Comparison of ENCODE assay signal across 26 mouse cellular contexts in genomic region chr15:20835887-20836286, GRCm38 (mm10).
DNase-seq lines count a peak whose midpoint lies in the region; ATAC-seq lines count a peak whose summit lies in the region.
"Had no signal": no experiment of that assay in that cellular context is flagged by ENCODE, and none has a peak within 500 bp of the region (broad histone marks: within the 10 kb centered on the region; RNA-seq: fewer than 3 reads in every experiment).

No protein-coding gene starts in this region.

- H3K9me3 ChIP-seq in midbrain, embryonic 11.5 days (ENCODE audit: control insufficient read depth, low read length): no peaks in the 10 kb centered on the region
- H3K9me3 ChIP-seq in midbrain, embryonic 13.5 days: no peaks in the 10 kb centered on the region
- H3K9me3 ChIP-seq in hindbrain, embryonic 12.5 days (replicated peaks): no peaks in the 10 kb centered on the region
- H3K9me3 ChIP-seq: embryonic facial prominence, embryonic 13.5 days; forebrain, embryonic 13.5 days; G1E; heart, embryonic 10.5 days had no signal

- no peak overlapping the region for H3K27ac ChIP-seq in midbrain, embryonic 11.5 days (ENCODE audit: low read depth, low read length)
- H3K27ac ChIP-seq in midbrain, embryonic 13.5 days: no peak overlapping the region
- H3K27ac ChIP-seq in hindbrain, embryonic 12.5 days: peak overlapping the region; percentile 35; the same call in 1 of the 2 replicates
- H3K27ac ChIP-seq: embryonic facial prominence, embryonic 13.5 days; forebrain, embryonic 13.5 days; heart, embryonic 10.5 days; layer of hippocampus, adult 2 months had no signal

- no peak for ATAC-seq in midbrain, embryonic 11.5 days (ENCODE audit: low FRiP score)
- ATAC-seq in midbrain, embryonic 13.5 days: no peak
- ATAC-seq in hindbrain, embryonic 12.5 days (ENCODE audit: low FRiP score): no peak
- ATAC-seq: forebrain, embryonic 13.5 days; Patski had no signal

- peak; percentile 85 for DNase-seq in midbrain, embryonic 11.5 days (ENCODE audit: low spot score, missing footprints)
- DNase-seq in embryo, embryonic 11 days: peak; percentile 24
- DNase-seq in retina, embryonic 14.5 days (ENCODE audit: low spot score): peak; percentile 48
- no peak for DNase-seq in ovary, postnatal 14 days (ENCODE audit: low spot score)
- no peak for DNase-seq in kidney, postnatal 36 days
- DNase-seq: adrenal gland, adult 2 months; B cell, adult 2 months; cerebellum, adult 18-20 months; cerebellum, postnatal 36 days; gastrocnemius, postnatal 10 days; heart, postnatal 4 days; kidney, adult 2 months; kidney, postnatal 10 days; lung, postnatal 4 days; right cerebral cortex, postnatal 14 days; thymus, postnatal 25 days had no signal

- no peaks in the 10 kb centered on the region for H3K36me3 ChIP-seq in midbrain, embryonic 11.5 days (ENCODE audit: control insufficient read depth, insufficient read depth, low read length)
- H3K36me3 ChIP-seq in midbrain, embryonic 13.5 days: no peaks in the 10 kb centered on the region
- H3K36me3 ChIP-seq in hindbrain, embryonic 12.5 days: no peaks in the 10 kb centered on the region
- H3K36me3 ChIP-seq: embryonic facial prominence, embryonic 13.5 days; G1E; heart, embryonic 10.5 days had no signal

- no peaks in the 10 kb centered on the region for H3K4me1 ChIP-seq in midbrain, embryonic 11.5 days (ENCODE audit: control insufficient read depth, insufficient read depth, low read length)
- no peaks in the 10 kb centered on the region for H3K4me1 ChIP-seq in midbrain, embryonic 13.5 days (replicated peaks)
- H3K4me1 ChIP-seq in hindbrain, embryonic 12.5 days: no peaks in the 10 kb centered on the region
- H3K4me1 ChIP-seq: embryonic facial prominence, embryonic 13.5 days; forebrain, embryonic 13.5 days; heart, embryonic 10.5 days had no signal

- H3K4me3 ChIP-seq in midbrain, embryonic 11.5 days (ENCODE audit: low read depth, low read length): no peak overlapping the region
- no peak overlapping the region for H3K4me3 ChIP-seq in midbrain, embryonic 13.5 days (replicated peaks)
- H3K4me3 ChIP-seq in hindbrain, embryonic 12.5 days: no peak overlapping the region
- H3K4me3 ChIP-seq: embryonic facial prominence, embryonic 13.5 days; erythroblast, embryonic 14.5 days; forebrain, embryonic 13.5 days; heart, embryonic 10.5 days; layer of hippocampus, adult 2 months had no signal

- whole genome bisulfite sequencing in midbrain, embryonic 11.5 days: 52% methylated on average over 1 of the region's 1 CpGs
- WGBS in midbrain, embryonic 13.5 days: 55% methylated on average over 1 of the region's 1 CpGs
- WGBS in hindbrain, embryonic 12.5 days: 46% methylated on average over 1 of the region's 1 CpGs

- H3K9ac ChIP-seq in midbrain, embryonic 11.5 days (ENCODE audit: low read length): no peak overlapping the region
- H3K9ac ChIP-seq in midbrain, embryonic 13.5 days (replicated peaks): no peak overlapping the region
- no peak overlapping the region for H3K9ac ChIP-seq in hindbrain, embryonic 12.5 days
- H3K9ac ChIP-seq: embryonic facial prominence, embryonic 13.5 days; forebrain, embryonic 13.5 days had no signal

- H3K4me2 ChIP-seq in midbrain, embryonic 11.5 days: no peak overlapping the region
- H3K4me2 ChIP-seq in midbrain, embryonic 13.5 days (replicated peaks): no peak overlapping the region
- H3K4me2 ChIP-seq in hindbrain, embryonic 12.5 days (replicated peaks): no peak overlapping the region
- H3K4me2 ChIP-seq: embryonic facial prominence, embryonic 13.5 days; forebrain, embryonic 13.5 days had no signal

- H3K27me3 ChIP-seq in midbrain, embryonic 11.5 days (ENCODE audit: control insufficient read depth, insufficient read depth, low read length): no peaks in the 10 kb centered on the region
- no peaks in the 10 kb centered on the region for H3K27me3 ChIP-seq in midbrain, embryonic 13.5 days
- H3K27me3 ChIP-seq in hindbrain, embryonic 12.5 days: no peaks in the 10 kb centered on the region
- H3K27me3 ChIP-seq: CH12.LX; embryonic facial prominence, embryonic 13.5 days; forebrain, embryonic 13.5 days; Patski had no signal

Comparison
In these comparisons a context has a peak if more than half of its experiments do, and no peak if none do; other contexts are left out.
1. DNase-seq: peak in midbrain, embryonic 11.5 days (single experiment), embryo, embryonic 11 days (single experiment) and retina, embryonic 14.5 days (single experiment); none in ovary, postnatal 14 days (single experiment) and kidney, postnatal 36 days (0 of 2).